Mouse (Mus musculus) olfactory bulb, adult 2 months (tissue): ENCODE results near the gene 4921504E06Rik. TPM values are rescaled to one million over a fixed set of nuclear protein-coding genes. Genes with fewer than 3 reads are reported as not detected.

Source experiments
- H3K27ac ChIP-seq: fragments of 200-500 bp; 2 replicates; pipeline ENCODE4 v1.5.1; 2012; ENCODE audit warnings: low read depth, low read length; ENCODE audit not compliant: insufficient read depth
- H3K4me1 ChIP-seq: fragments of 200-500 bp; 2 replicates; pipeline ENCODE4 v1.6.1; 2012; ENCODE audit warnings: low read length; ENCODE audit not compliant: control insufficient read depth, insufficient read depth
- H3K4me3 ChIP-seq: fragments of 200-500 bp; 2 replicates; pipeline ENCODE4 v1.5.1; 2012; ENCODE audit warnings: mild to moderate bottlenecking, low read depth, low read length, moderate library complexity; ENCODE audit not compliant: insufficient read depth
- CTCF ChIP-seq: fragments of 200-500 bp; IDR thresholded peaks from 2 replicates; pipeline ENCODE4 v1.5.1; 2012; ENCODE audit warnings: low read depth, mild to moderate bottlenecking, low read length, moderate library complexity; ENCODE audit not compliant: insufficient read depth
- POLR2A ChIP-seq: fragments of 200-500 bp; IDR thresholded peaks from 2 replicates; pipeline ENCODE4 v1.6.1; 2012; ENCODE audit warnings: mild to moderate bottlenecking, low read depth, low read length, moderate library complexity; ENCODE audit not compliant: insufficient read depth
- WGBS: fragments of 180-500 bp; shearing (Covaris S2); methylation state at CpG from one replicate; pipeline ENCODE4 v1.1.7; 2018; 5-methylcytosine and 5-hydroxymethylcytosine counted together
- polyA plus RNA-seq: library from polyadenylated mRNA; stranded (reverse); fragments of >200 nt; gene quantifications from 2 replicates; pipeline ENCODE4 v1.2.4, GENCODE M21; 2012; ENCODE audit warnings: low replicate concordance; ENCODE audit not compliant: missing spikeins, insufficient read depth, insufficient read length

Gene 4921504E06Rik
- not detected in 2 replicates for polyA plus RNA-seq

DNA sequence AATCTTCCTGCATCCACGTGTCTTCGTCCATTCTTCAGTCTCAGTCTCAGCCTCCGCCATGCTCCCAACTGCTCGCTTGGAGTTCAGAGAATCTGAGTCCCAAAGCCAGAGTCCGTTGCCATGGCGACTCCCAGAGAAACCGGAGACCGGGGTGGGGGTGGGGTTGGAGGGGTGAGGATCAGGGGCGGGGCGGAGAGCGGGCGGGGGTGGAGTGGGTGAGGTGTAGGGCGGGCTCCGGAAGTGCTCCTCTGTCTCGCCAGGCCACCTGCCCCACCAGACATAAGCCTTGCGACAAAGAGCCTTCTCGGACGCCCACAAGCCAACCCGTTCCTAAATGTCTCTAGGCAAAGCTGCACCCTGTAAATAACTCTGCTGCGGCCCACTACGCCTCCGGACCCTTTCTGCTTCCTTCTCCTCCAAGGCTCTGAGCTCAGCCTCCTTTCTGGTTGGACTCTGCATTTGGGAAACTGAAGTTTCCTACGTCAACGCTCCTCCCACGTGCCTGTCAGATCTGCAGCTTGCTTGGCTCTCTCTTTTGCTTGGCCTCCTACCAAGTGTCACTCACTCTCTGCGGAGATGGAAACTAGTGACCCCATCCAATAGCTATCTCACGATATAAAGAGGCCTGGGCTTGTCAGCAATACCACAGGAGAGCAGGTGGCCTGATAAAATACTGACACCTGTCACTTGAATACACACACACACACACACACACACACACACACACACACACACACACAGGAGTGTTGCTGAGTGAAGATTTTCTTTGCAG, at the start of gene 4921504E06Rik:
Gene 4921504E06Rik, minus strand, starts transcription at position 94 of the 772 bp plus-strand sequence.
- Histone ChIP-seq H3K4me1 (peaks cover 13% of the 10 kb centered on the region), H3K27ac (peak within 1 kb of the TSS; percentile 57), H3K4me3 (peak within 1 kb of the TSS; percentile 22)
- 1% methylated on average over 27 of the region's 27 CpGs for WGBS
- TF ChIP-seq POLR2A (no peak), CTCF (no peak)

DNA sequence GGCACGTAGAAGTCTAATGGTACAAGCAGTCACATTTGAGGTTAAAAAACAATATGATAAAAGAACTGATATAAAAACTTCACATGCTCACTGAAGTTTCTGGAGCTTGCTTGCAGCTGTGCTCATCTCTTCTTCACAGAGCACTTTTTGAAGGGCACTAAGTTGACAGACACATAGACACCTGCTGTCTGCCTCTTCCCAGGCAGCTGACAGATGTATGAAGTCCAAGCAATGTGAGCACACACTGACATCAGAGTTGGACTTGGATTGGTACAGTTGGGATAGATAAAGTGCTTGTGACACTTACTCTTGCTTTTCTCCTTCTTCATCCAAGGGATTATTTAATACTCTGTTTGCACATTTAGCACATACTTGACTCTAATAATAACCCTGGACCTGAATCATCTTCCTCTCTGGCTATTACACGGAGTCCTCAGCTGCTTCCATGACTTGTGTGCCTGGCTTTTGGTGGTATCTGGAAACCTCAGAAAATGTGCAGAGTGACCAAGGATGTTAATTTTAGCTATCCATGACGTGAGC, 47.7 kb upstream of the 4921504E06Rik start:
- Histone ChIP-seq H3K27ac (no peak overlapping the region), H3K4me3 (no peak overlapping the region), H3K4me1 (no peaks in the 10 kb centered on the region)
- 62% methylated on average over 3 of the region's 3 CpGs for WGBS
- TF ChIP-seq POLR2A (no peak), CTCF (no peak)

DNA sequence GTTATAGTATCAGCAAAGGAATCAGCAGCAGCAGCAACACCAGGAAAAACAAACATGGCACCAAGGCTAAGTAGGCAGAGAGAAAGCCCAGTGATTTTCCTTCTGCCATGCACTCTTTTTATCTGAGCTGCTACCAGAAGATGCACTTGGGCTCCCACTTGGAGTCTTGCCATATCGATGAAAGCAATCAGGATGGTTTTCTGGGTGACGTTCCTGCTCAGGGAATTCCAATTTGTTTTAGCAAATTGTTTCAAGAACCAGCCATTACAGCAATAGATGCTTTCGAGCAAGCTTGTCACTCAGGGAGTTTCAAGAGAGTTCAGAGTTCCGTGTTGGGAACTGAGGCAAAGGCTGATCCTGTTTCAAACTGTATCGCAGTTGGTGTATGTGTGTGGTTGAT, 47.1 kb upstream of the 4921504E06Rik start:
- TF ChIP-seq POLR2A, result no peak
- TF ChIP-seq CTCF, result no peak
- WGBS, result 65% methylated on average over 5 of the region's 5 CpGs

DNA sequence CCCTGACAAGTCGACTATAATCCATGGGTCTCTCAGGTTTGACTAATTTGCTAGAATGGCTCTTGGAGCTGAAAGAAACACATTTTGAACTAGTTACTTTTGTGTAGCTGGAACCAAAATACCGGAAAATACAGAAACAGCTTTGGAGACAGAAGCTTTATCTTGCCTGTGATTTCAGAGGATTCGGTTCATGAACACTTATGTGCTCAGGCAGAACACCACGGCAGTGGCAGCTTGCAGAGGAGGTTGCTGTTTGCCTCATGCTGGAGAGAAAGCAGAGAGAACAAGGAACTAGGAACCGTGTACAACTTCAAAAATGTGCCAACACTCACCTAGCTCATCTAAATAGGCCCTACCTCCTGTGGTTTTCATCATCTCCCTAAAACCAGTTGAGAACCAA, 46.1 kb upstream of the 4921504E06Rik start:
- 46% methylated on average over 5 of the region's 5 CpGs for WGBS
- Histone ChIP-seq H3K27ac (no peak overlapping the region), H3K4me1 (no peaks in the 10 kb centered on the region), H3K4me3 (no peak overlapping the region)
- no peak for TF ChIP-seq CTCF
- TF ChIP-seq POLR2A, result no peak

More for the DNA sequence above, 47.1 kb upstream of the 4921504E06Rik start:
- H3K27ac ChIP-seq, result no peak overlapping the region
- H3K4me1 ChIP-seq, result no peaks in the 10 kb centered on the region
- no peak overlapping the region for H3K4me3 ChIP-seq

DNA sequence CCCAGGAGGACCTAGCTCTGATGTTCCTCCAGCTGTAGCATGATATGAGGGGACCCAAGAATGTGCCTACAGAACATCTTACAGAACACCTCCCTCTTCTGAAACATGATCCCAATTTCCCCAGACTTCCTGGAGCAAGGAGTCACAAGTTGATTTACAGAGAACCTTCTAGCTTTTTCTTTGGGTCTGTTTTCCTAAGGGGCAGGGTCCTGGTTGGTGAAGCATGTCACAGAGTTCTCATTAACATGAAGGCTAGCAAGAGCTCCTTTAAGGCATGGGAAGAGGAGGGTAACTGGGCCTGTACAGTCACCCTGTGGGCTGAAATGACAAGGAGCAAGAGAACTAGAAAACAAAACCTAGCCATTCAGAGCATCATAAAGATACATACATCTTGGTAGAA, 43.3 kb upstream of the 4921504E06Rik start:
- no peak for TF ChIP-seq POLR2A
- TF ChIP-seq CTCF, result no peak
- no peaks in the 10 kb centered on the region for H3K4me1 ChIP-seq
- no peak overlapping the region for H3K27ac ChIP-seq

DNA sequence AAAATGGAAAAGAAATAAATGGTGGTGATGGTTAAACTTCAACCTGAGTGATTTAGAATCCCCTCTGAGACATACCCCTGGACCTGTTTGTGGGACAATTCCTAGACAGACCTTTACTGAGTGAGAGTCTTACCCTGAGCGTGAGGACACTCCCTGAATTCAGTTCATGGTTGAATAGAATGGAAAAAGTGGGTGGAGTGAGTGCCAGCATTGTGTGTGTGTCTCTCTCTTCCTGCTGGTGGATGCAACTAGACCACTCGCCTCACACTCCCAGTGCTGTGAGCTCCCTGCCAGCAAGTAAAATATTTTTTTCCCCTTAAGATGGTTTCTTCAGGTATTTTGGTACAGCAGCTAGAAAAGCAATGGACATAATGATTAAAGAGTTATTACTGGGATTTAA, 42.7 kb upstream of the 4921504E06Rik start:
- Histone ChIP-seq H3K27ac (no peak overlapping the region), H3K4me1 (no peaks in the 10 kb centered on the region), H3K4me3 (no peak overlapping the region)
- WGBS, result 69% methylated on average over 2 of the region's 2 CpGs
- TF ChIP-seq POLR2A, result no peak
- no peak for TF ChIP-seq CTCF

More for the DNA sequence above, 43.3 kb upstream of the 4921504E06Rik start:
- no peak overlapping the region for H3K4me3 ChIP-seq

DNA sequence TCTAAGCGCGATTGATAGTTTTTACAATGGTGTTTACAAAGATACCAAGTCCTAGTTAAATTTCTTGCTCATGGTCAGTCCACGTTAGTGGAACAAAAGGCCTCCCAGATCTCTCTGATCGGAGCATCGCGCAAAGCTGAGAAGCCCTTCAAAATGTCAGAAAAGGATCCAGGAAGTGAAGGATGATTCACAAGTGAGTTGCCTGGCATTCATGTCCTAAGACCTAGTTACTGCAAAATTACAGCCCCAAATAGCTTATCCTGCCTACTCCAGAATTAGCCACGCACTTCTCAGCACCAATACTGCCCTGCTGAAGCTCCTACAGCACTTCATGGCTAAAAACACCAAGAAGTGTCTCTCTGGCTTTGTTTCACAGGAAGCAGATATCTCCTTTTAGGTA, 41.1 kb upstream of the 4921504E06Rik start:
- no peak for TF ChIP-seq CTCF
- no peak for TF ChIP-seq POLR2A
- Histone ChIP-seq H3K4me3 (no peak overlapping the region), H3K4me1 (no peaks in the 10 kb centered on the region), H3K27ac (no peak overlapping the region)
- 61% methylated on average over 7 of the region's 7 CpGs for WGBS

DNA sequence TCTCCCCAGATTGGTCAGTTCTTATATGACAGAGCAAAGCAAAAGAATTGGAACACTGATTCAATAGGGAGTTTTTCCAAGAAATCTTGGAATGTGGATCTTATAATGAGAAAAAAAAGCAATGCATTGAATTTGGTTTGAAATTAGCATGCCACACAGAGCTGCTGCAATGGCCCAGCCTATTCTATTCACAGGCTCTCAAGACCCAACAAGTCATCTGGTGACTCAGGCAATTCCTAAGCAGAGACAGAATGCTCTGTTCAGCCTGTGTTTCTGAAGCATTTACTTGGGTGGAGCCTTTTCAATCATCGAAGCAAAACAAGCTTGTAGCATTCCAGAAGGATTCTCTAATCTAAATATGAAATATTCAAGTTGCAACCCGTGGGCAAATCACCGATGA, 26.1 kb upstream of the 4921504E06Rik start:
- H3K4me3 ChIP-seq, result no peak overlapping the region
- peak overlapping the region; percentile 73 for H3K27ac ChIP-seq
- no peaks in the 10 kb centered on the region for H3K4me1 ChIP-seq
- TF ChIP-seq CTCF (no peak), POLR2A (no peak)
- WGBS, result 56% methylated on average over 3 of the region's 3 CpGs

DNA sequence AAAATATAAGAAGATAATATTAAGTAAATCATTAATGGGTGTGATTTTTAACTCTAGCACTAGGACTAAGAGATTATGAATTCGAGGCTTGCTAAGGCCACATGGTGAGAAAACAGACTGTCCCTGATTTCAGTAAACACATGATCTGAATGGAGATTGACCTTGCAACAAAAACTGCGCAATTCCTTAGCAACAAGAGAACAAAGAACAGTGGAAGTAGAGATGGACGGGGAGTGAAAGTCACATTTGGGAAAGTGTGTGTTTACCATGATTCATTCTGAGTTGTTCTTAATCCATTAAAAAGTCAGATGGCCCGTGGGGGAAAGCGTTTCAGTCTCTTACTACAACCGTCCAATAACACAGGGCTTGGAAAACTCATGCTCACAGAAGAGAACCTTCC, 25.5 kb upstream of the 4921504E06Rik start:
- 47% methylated on average over 6 of the region's 6 CpGs for WGBS
- Histone ChIP-seq H3K27ac (peak overlapping the region; percentile 73), H3K4me1 (no peaks in the 10 kb centered on the region), H3K4me3 (no peak overlapping the region)
- TF ChIP-seq CTCF (no peak), POLR2A (no peak)
